Mouse (Mus musculus) liver, postnatal 0 days (tissue): Measurements from ENCODE around the gene Gm13271.
"Not testable (repeated sequence)": the region's sequence is repeated elsewhere in the genome, so short reads cannot be mapped to it uniquely, and the experiment has no call there.

Experiments
- CTCF ChIP-seq: sonication (generic); IDR thresholded peaks from 2 replicates; pipeline ENCODE4 v1.5.1; 2016; ENCODE audit warnings: antibody characterized with exemption, low read depth
- EP300 ChIP-seq: IDR thresholded peaks from 2 replicates; pipeline ENCODE4 v1.6.1; 2016; ENCODE audit warnings: antibody characterized with exemption, low read depth, mild to moderate bottlenecking

- TF ChIP-seq EP300, CTCF: not testable (repeated sequence)
Measured at GRCm38 (mm10) chr4:88776622-88777021, 22.0 kb downstream of the Gm13271 start, which contains the start of gene Gm13289.
